Mouse (Mus musculus): ENCODE results near the gene Matn1. TPM values are rescaled to one million over a fixed set of nuclear protein-coding genes. Genes with fewer than 3 reads are reported as not detected.
A peak's percentile ranks its signal among the peaks of the same experiment; 100 is the strongest.

The Matn1 gene
- polyA plus RNA-seq (2014; fragmentation: Nextera tagmentation; extraction: Ambion mirVana) = 0.34 and 0.61 TPM in 2 replicates

GRCm38 (mm10) chr4:130944112-130944511 lies at the start of gene Matn1:
Matn1 (plus strand) TSS chr4:130944385.
- Histone ChIP-seq H3K36me3 (replicated peaks; ENCODE audit: control insufficient read depth, insufficient read depth, low read depth, low read length) (no peaks in the 10 kb centered on the region), H3K27ac (replicated peaks; ENCODE audit: low read depth, low read length) (no peak within 1 kb of the TSS), H3K9me3 (replicated peaks; ENCODE audit: control insufficient read depth, low read length) (no peaks in the 10 kb centered on the region), H3K4me3 (ENCODE audit: low read depth, low read length) (no peak within 1 kb of the TSS), H3K9ac (replicated peaks; ENCODE audit: low read length) (no peak within 1 kb of the TSS), H3K4me2 (ENCODE audit: low read depth, low read length) (no peak within 1 kb of the TSS), H3K27me3 (ENCODE audit: control insufficient read depth, insufficient read depth, low read length) (no peaks in the 10 kb centered on the region), H3K4me1 (ENCODE audit: control insufficient read depth, insufficient read depth, low read length) (no peaks in the 10 kb centered on the region)
- WGBS = 39% methylated on average over 6 of the region's 6 CpGs
- ATAC-seq (replicated peaks; ENCODE audit: insufficient number of reproducible peaks, low FRiP score, low TSS enrichment, low read depth) (no peak), DNase-seq (ENCODE audit: low spot score) (no peak)

- Histone ChIP-seq H3K4me1 (ENCODE audit: control insufficient read depth, insufficient read depth, low read length) (no peaks in the 10 kb centered on the region), H3K4me2 (ENCODE audit: low read depth, low read length) (no peak overlapping the region), H3K4me3 (ENCODE audit: low read depth, low read length) (no peak overlapping the region), H3K27ac (replicated peaks; ENCODE audit: low read depth, low read length) (no peak overlapping the region), H3K27me3 (ENCODE audit: control insufficient read depth, insufficient read depth, low read length) (no peaks in the 10 kb centered on the region; the same call in 1 of the 2 replicates), H3K9ac (replicated peaks; ENCODE audit: low read length) (no peak overlapping the region), H3K36me3 (replicated peaks; ENCODE audit: control insufficient read depth, insufficient read depth, low read depth, low read length) (no peaks in the 10 kb centered on the region), H3K9me3 (replicated peaks; ENCODE audit: control insufficient read depth, low read length) (no peaks in the 10 kb centered on the region)
- ATAC-seq (replicated peaks; ENCODE audit: insufficient number of reproducible peaks, low FRiP score, low TSS enrichment, low read depth) (no peak), DNase-seq (ENCODE audit: low spot score) (no peak)
- WGBS = 88% methylated on average over 6 of the region's 6 CpGs
These were observed 48.5 kb upstream of the Matn1 start for GRCm38 (mm10) chr4:130895701-130896100.

DNA sequence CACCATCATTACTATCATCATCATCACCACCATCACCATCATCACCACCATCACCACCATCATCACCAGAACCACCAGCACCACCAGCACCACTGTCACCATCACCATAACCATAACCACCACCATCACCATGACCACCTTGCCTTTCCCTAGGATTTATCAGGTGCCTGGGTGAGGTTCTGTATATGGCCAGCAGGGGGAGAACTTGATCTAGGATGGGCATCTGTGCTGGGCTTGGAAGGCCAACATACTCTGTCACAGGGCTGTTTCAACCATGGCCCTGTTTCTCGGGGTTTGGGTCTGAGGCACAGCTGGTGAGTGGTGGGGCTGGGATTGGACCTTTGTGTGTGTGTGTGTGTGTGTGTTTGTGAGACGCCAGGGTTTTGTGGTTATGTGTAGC lies 47.8 kb upstream of the Matn1 start:
- no peaks in the 10 kb centered on the region; the same call in 1 of the 2 replicates for H3K27me3 ChIP-seq (ENCODE audit: control insufficient read depth, insufficient read depth, low read length)

GRCm38 (mm10) chr4:130899383-130899781 lies 44.8 kb upstream of the Matn1 start:
- no peaks in the 10 kb centered on the region for H3K4me1 ChIP-seq (ENCODE audit: control insufficient read depth, insufficient read depth, low read length)
- no peak overlapping the region for H3K9ac ChIP-seq (replicated peaks; ENCODE audit: low read length)
- 59% methylated on average over 2 of the region's 3 CpGs for WGBS
- DNase-seq (ENCODE audit: low spot score) = no peak
- ATAC-seq (replicated peaks; ENCODE audit: insufficient number of reproducible peaks, low FRiP score, low TSS enrichment, low read depth) = no peak
- no peaks in the 10 kb centered on the region for H3K9me3 ChIP-seq (replicated peaks; ENCODE audit: control insufficient read depth, low read length)
- no peaks in the 10 kb centered on the region for H3K36me3 ChIP-seq (replicated peaks; ENCODE audit: control insufficient read depth, insufficient read depth, low read depth, low read length)
- H3K4me3 ChIP-seq (ENCODE audit: low read depth, low read length) = no peak overlapping the region
- no peaks in the 10 kb centered on the region for H3K27me3 ChIP-seq (ENCODE audit: control insufficient read depth, insufficient read depth, low read length)
- H3K27ac ChIP-seq (replicated peaks; ENCODE audit: low read depth, low read length) = no peak overlapping the region
- H3K4me2 ChIP-seq (ENCODE audit: low read depth, low read length) = no peak overlapping the region

More for the DNA sequence above, 47.8 kb upstream of the Matn1 start:
- Histone ChIP-seq H3K4me1 (ENCODE audit: control insufficient read depth, insufficient read depth, low read length) (no peaks in the 10 kb centered on the region), H3K9ac (replicated peaks; ENCODE audit: low read length) (no peak overlapping the region), H3K36me3 (replicated peaks; ENCODE audit: control insufficient read depth, insufficient read depth, low read depth, low read length) (no peaks in the 10 kb centered on the region), H3K4me2 (ENCODE audit: low read depth, low read length) (no peak overlapping the region), H3K4me3 (ENCODE audit: low read depth, low read length) (no peak overlapping the region), H3K9me3 (replicated peaks; ENCODE audit: control insufficient read depth, low read length) (no peaks in the 10 kb centered on the region), H3K27ac (replicated peaks; ENCODE audit: low read depth, low read length) (no peak overlapping the region)
- ATAC-seq (replicated peaks; ENCODE audit: insufficient number of reproducible peaks, low FRiP score, low TSS enrichment, low read depth) (no peak), DNase-seq (ENCODE audit: low spot score) (peak; percentile 76)
- WGBS = 55% methylated on average over 2 of the region's 2 CpGs

GRCm38 (mm10) chr4:130899782-130900427 lies 44.3 kb upstream of the Matn1 start:
- H3K36me3 ChIP-seq (replicated peaks; ENCODE audit: control insufficient read depth, insufficient read depth, low read depth, low read length) = no peaks in the 10 kb centered on the region
- ATAC-seq (replicated peaks; ENCODE audit: insufficient number of reproducible peaks, low FRiP score, low TSS enrichment, low read depth) (no peak), DNase-seq (ENCODE audit: low spot score) (no peak)
- H3K9ac ChIP-seq (replicated peaks; ENCODE audit: low read length) = no peak overlapping the region
- 80% methylated on average over 6 of the region's 6 CpGs for WGBS
- no peaks in the 10 kb centered on the region for H3K9me3 ChIP-seq (replicated peaks; ENCODE audit: control insufficient read depth, low read length)
- no peaks in the 10 kb centered on the region for H3K4me1 ChIP-seq (ENCODE audit: control insufficient read depth, insufficient read depth, low read length)
- H3K27me3 ChIP-seq (ENCODE audit: control insufficient read depth, insufficient read depth, low read length) = no peaks in the 10 kb centered on the region
- no peak overlapping the region for H3K27ac ChIP-seq (replicated peaks; ENCODE audit: low read depth, low read length)
- H3K4me3 ChIP-seq (ENCODE audit: low read depth, low read length) = no peak overlapping the region
- no peak overlapping the region for H3K4me2 ChIP-seq (ENCODE audit: low read depth, low read length)

DNA sequence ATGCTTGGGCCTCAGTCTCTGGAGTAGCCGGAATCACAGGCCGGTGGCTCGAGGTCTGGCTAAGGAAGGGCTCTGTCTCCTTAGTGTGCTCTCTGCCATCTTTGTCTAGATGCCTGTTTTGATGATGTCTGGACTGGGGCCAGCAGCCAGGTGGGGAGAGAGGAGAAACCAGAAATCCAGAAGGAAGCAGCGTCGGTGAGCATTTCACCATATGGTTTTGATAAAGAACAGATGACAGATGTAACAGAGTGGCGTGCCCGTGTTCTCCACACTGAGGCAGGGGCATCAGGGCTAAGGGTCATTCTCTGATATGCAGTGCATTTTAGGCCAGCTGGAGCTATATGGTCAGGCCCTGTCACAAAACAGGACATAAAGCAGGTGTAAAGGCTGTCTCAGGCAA lies 43.4 kb upstream of the Matn1 start:
- Histone ChIP-seq H3K9me3 (replicated peaks; ENCODE audit: control insufficient read depth, low read length) (no peaks in the 10 kb centered on the region), H3K4me2 (ENCODE audit: low read depth, low read length) (no peak overlapping the region), H3K4me3 (ENCODE audit: low read depth, low read length) (no peak overlapping the region), H3K4me1 (ENCODE audit: control insufficient read depth, insufficient read depth, low read length) (no peaks in the 10 kb centered on the region), H3K36me3 (replicated peaks; ENCODE audit: control insufficient read depth, insufficient read depth, low read depth, low read length) (no peaks in the 10 kb centered on the region), H3K27ac (replicated peaks; ENCODE audit: low read depth, low read length) (no peak overlapping the region), H3K27me3 (ENCODE audit: control insufficient read depth, insufficient read depth, low read length) (no peaks in the 10 kb centered on the region), H3K9ac (replicated peaks; ENCODE audit: low read length) (no peak overlapping the region)
- DNase-seq (ENCODE audit: low spot score) = peak; percentile 60
- WGBS = 27% methylated on average over 7 of the region's 7 CpGs
- no peak for ATAC-seq (replicated peaks; ENCODE audit: insufficient number of reproducible peaks, low FRiP score, low TSS enrichment, low read depth)

DNA sequence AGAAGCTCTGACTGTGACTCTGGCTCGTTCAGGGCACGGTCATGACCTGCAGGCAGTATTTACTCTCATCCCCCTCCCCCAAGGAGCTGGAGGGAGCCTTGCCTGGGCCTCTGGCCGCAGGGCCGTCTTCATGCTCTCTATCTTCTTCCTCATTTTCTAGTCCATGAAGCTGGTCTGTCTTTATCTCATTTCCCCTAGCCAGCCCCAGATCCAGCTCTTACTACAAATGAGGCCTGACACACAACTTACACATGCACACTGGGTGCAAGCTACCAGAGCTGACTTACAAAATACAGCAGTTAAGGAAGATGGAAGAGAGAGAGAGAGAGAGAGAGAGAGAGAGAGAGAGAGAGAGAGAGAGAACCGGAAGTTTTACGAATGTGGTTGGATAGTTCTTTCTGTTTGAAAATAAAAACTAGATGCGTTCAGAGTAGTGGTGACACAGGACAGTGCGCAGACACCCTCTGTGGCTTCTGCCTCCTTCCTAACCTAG lies 41.9 kb upstream of the Matn1 start:
- DNase-seq (ENCODE audit: low spot score) (no peak), ATAC-seq (replicated peaks; ENCODE audit: insufficient number of reproducible peaks, low FRiP score, low TSS enrichment, low read depth) (no peak)
- WGBS = 45% methylated on average over 8 of the region's 8 CpGs
- no peak overlapping the region for H3K9ac ChIP-seq (replicated peaks; ENCODE audit: low read length)
- H3K27ac ChIP-seq (replicated peaks; ENCODE audit: low read depth, low read length) = no peak overlapping the region
- no peak overlapping the region for H3K4me3 ChIP-seq (ENCODE audit: low read depth, low read length)
- no peak overlapping the region for H3K4me2 ChIP-seq (ENCODE audit: low read depth, low read length)
- no peaks in the 10 kb centered on the region for H3K4me1 ChIP-seq (ENCODE audit: control insufficient read depth, insufficient read depth, low read length)
- H3K27me3 ChIP-seq (ENCODE audit: control insufficient read depth, insufficient read depth, low read length) = no peaks in the 10 kb centered on the region
- H3K9me3 ChIP-seq (replicated peaks; ENCODE audit: control insufficient read depth, low read length) = no peaks in the 10 kb centered on the region
- H3K36me3 ChIP-seq (replicated peaks; ENCODE audit: control insufficient read depth, insufficient read depth, low read depth, low read length) = no peaks in the 10 kb centered on the region

GRCm38 (mm10) chr4:130905025-130905424 lies 39.2 kb upstream of the Matn1 start:
- Histone ChIP-seq H3K4me1 (ENCODE audit: control insufficient read depth, insufficient read depth, low read length) (no peaks in the 10 kb centered on the region), H3K4me2 (ENCODE audit: low read depth, low read length) (no peak overlapping the region), H3K27ac (replicated peaks; ENCODE audit: low read depth, low read length) (no peak overlapping the region), H3K9me3 (replicated peaks; ENCODE audit: control insufficient read depth, low read length) (no peaks in the 10 kb centered on the region), H3K36me3 (replicated peaks; ENCODE audit: control insufficient read depth, insufficient read depth, low read depth, low read length) (no peaks in the 10 kb centered on the region), H3K27me3 (ENCODE audit: control insufficient read depth, insufficient read depth, low read length) (no peaks in the 10 kb centered on the region), H3K9ac (replicated peaks; ENCODE audit: low read length) (no peak overlapping the region), H3K4me3 (ENCODE audit: low read depth, low read length) (no peak overlapping the region)
- no peak for DNase-seq (ENCODE audit: low spot score)
- ATAC-seq (replicated peaks; ENCODE audit: insufficient number of reproducible peaks, low FRiP score, low TSS enrichment, low read depth) = no peak
- 83% methylated on average over 7 of the region's 7 CpGs for WGBS

Data from embryonic facial prominence, embryonic 11.5 days (tissue).